Mouse (Mus musculus) stomach, postnatal 0 days (tissue): ENCODE results near the gene Heatr6. TPM values are rescaled to one million over a fixed set of nuclear protein-coding genes. Genes with fewer than 3 reads are reported as not detected.

Experiments
- ATAC-seq: fragments of 200-750 bp; cut with Nextera tagmentation; 2 replicates; pipeline ENCODE4 v1.8.0; 2017; ENCODE audit not compliant: low FRiP score, low TSS enrichment
- DNase-seq: peaks from one replicate; pipeline ENCODE4 v3.0.0-alpha.2; 2016; ENCODE audit warnings: low spot score
- H3K27ac ChIP-seq: fragments of 300-500 bp; sonication (generic); replicated peaks from 2 replicates; pipeline ENCODE4 v1.5.1; 2014; ENCODE audit warnings: mild to moderate bottlenecking, control low read depth
- H3K27me3 ChIP-seq: fragments of 300-500 bp; sonication (generic); 2 replicates; pipeline ENCODE4 v1.6.1; 2014; ENCODE audit warnings: low read length; ENCODE audit not compliant: control insufficient read depth, insufficient read depth
- H3K36me3 ChIP-seq: fragments of 300-500 bp; sonication (generic); 2 replicates; pipeline ENCODE4 v1.6.1; 2014; ENCODE audit warnings: low read length, mixed read lengths; ENCODE audit not compliant: control insufficient read depth, insufficient read depth
- H3K4me1 ChIP-seq: fragments of 300-500 bp; sonication (generic); replicated peaks from 2 replicates; pipeline ENCODE4 v1.6.1; 2014; ENCODE audit warnings: antibody characterized with exemption; ENCODE audit not compliant: control insufficient read depth, insufficient read depth
- H3K4me2 ChIP-seq: fragments of 300-500 bp; sonication (generic); replicated peaks from 2 replicates; pipeline ENCODE4 v1.6.1; 2014; ENCODE audit warnings: low read depth, mild to moderate bottlenecking, control low read depth, moderate library complexity
- H3K4me3 ChIP-seq: fragments of 300-500 bp; sonication (generic); 2 replicates; pipeline ENCODE4 v1.5.1; 2014; ENCODE audit warnings: low read depth, low read length, control low read depth
- H3K9ac ChIP-seq: fragments of 300-500 bp; sonication (generic); 2 replicates; pipeline ENCODE4 v1.6.1; 2014; ENCODE audit warnings: mild to moderate bottlenecking, low read length, control low read depth, mixed read lengths
- H3K9me3 ChIP-seq: fragments of 300-500 bp; sonication (generic); 2 replicates; pipeline ENCODE4 v1.6.1; 2016; ENCODE audit warnings: low read length; ENCODE audit not compliant: control insufficient read depth
- CTCF ChIP-seq: IDR thresholded peaks from 2 replicates; pipeline ENCODE4 v1.5.1; 2016; ENCODE audit warnings: antibody characterized with exemption, low read depth, mild to moderate bottlenecking, moderate library complexity
- EP300 ChIP-seq: optimal IDR thresholded peaks from 2 replicates; pipeline ENCODE3; 2016; ENCODE audit warnings: antibody characterized with exemption
- WGBS: fragments of 180-500 bp; shearing (Covaris S2); extraction: QIAGEN DNeasy Blood & Tissue Kit; methylation state at CpG from one replicate; pipeline ENCODE4 v1.1.7; 2014; 5-methylcytosine and 5-hydroxymethylcytosine counted together
- polyA plus RNA-seq: library from polyadenylated mRNA; unstranded; fragments of >200 nt; fragmentation: Nextera tagmentation; extraction: Ambion mirVana; gene quantifications from 2 replicates; pipeline ENCODE4 v1.2.1, GENCODE M21; 2015

Heatr6 gene
- polyA plus RNA-seq, 1 experiment from 2014 or later, result 9.2 TPM

DNA sequence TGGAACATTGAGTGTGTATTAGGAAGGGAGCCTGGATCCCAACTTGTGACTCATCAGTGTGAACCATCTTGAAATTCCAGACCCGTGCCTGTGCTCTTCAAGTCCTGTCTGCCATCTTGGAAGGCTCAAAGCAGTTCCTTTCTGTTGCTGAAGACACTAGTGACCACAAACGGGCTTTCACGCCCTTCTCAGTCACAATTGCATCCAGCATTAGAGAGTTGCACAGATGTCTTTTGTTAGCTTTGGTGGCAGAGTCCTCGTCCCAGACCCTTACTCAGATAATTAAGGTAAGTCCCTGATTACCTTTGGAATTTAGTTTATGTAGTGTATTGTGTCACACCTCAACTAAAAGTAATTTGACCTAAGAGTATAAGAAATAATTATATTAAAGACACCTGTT is 15.5 kb downstream of the Heatr6 start:
- no peak for ATAC-seq
- Histone ChIP-seq H3K27ac (no peak overlapping the region), H3K36me3 (peaks cover 28% of the 10 kb centered on the region)

DNA sequence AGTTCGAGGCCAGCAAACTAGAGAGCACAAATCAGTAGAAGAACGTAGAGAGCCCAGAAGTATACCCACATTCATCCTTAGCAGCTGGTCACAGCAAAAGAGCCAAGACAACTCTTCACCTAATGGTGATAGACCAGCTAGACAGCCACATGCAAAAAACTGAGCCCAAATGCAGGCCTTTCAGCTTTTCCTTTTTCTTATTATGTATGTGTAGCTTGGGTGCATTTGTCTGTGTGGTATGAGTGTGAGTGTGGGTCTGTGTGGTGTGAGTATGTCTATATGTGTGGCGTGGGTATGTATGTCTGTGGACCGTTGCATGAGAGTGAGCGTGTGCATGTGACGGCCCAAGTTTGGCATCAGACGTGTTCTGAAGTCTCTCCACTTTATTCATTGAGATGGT is 17.5 kb downstream of the Heatr6 start:
- H3K9me3 ChIP-seq, result no peaks in the 10 kb centered on the region
- DNase-seq (no peak), ATAC-seq (no peak)
- H3K27me3 ChIP-seq, result no peaks in the 10 kb centered on the region
- H3K27ac ChIP-seq, result no peak overlapping the region
- no peak overlapping the region for H3K4me3 ChIP-seq
- peaks cover 33% of the 10 kb centered on the region for H3K36me3 ChIP-seq
- WGBS, result 96% methylated on average over 7 of the region's 7 CpGs
- no peak overlapping the region for H3K9ac ChIP-seq
- no peak overlapping the region for H3K4me2 ChIP-seq
- H3K4me1 ChIP-seq, result no peaks in the 10 kb centered on the region
- no peak for TF ChIP-seq CTCF
- TF ChIP-seq EP300, result no peak

More for the DNA sequence above, 15.5 kb downstream of the Heatr6 start:
- Histone ChIP-seq H3K4me2 (no peak overlapping the region), H3K9ac (no peak overlapping the region), H3K9me3 (no peaks in the 10 kb centered on the region), H3K4me3 (no peak overlapping the region), H3K27me3 (no peaks in the 10 kb centered on the region), H3K4me1 (no peaks in the 10 kb centered on the region)
- DNase-seq, result no peak
- 86% methylated on average over 4 of the region's 4 CpGs for whole genome bisulfite sequencing
- no peak for TF ChIP-seq EP300
- no peak for TF ChIP-seq CTCF

DNA sequence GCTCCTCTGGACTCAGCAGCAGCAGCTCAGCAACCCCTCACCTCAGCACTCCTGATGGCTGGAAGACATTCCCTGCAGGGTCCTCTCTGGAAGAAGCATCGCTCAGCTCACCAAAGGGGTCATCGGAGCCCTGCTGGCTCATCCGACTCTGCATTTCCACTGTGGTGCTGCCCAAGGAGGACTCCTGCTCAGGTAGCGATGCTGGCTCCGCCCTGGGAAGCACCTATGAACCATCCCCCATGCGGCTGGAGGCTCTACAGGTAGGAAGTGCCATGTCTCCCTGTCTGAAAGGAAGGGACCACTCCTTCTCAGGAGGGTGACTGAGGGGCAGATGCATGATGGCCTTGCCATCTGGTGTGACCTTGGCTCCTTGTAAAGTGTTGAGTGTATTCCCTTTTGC is 18.8 kb downstream of the Heatr6 start:
- TF ChIP-seq CTCF, result no peak
- no peak for TF ChIP-seq EP300
- 97% methylated on average over 6 of the region's 6 CpGs for WGBS

DNA sequence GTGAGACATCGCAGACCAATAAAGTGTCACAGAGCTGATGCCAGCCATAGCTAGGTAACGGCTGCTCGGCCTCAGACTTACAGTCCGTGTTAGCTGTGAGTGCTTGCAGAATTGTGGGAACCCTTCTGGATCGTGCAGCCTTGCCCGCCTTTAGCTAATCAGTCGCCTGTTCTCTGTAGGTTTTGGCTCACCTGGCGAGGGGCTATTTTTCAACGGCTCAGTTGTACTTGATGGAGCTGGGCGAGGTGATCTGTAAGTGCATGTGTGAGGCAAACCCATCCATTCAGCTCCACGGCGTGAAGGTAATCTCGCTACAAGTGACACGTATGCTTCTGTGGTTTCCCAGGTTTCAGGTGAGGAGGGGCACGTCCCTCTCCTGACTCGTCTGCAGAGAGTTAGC is 20.2 kb downstream of the Heatr6 start:
- no peak for TF ChIP-seq EP300
- TF ChIP-seq CTCF, result no peak
- Histone ChIP-seq H3K36me3 (peaks cover 33% of the 10 kb centered on the region), H3K9ac (no peak overlapping the region), H3K9me3 (no peaks in the 10 kb centered on the region), H3K4me1 (no peaks in the 10 kb centered on the region), H3K27me3 (no peaks in the 10 kb centered on the region), H3K27ac (no peak overlapping the region), H3K4me3 (no peak overlapping the region), H3K4me2 (no peak overlapping the region)
- 92% methylated on average over 16 of the region's 16 CpGs for WGBS
- no peak for ATAC-seq
- DNase-seq, result no peak

More for the DNA sequence above, 18.8 kb downstream of the Heatr6 start:
- DNase-seq (no peak), ATAC-seq (no peak)
- Histone ChIP-seq H3K27ac (no peak overlapping the region), H3K4me1 (no peaks in the 10 kb centered on the region), H3K4me2 (no peak overlapping the region), H3K9ac (no peak overlapping the region), H3K9me3 (no peaks in the 10 kb centered on the region), H3K4me3 (no peak overlapping the region), H3K36me3 (peaks cover 31% of the 10 kb centered on the region), H3K27me3 (no peaks in the 10 kb centered on the region)

DNA sequence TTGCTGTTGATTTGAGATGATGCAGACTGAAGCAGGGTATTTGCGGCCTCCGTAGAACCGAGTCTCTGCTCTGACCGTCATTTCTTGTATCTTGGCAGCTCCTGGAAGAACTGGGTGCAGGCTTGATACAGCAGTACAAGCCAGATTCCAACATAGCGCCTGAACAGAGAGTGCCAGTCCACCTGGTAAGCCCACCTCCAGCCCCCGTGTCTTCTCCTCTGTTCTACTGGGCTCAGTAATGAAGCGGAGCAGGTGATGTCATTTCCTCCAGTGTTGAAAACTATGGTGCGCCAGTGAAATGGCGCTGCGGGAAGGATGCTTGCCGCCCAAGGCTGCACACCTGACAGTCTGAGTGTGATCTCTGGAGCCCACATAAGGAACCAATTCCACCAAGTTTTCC is 20.8 kb downstream of the Heatr6 start:
- 93% methylated on average over 11 of the region's 11 CpGs for WGBS
- no peak overlapping the region for H3K4me2 ChIP-seq
- H3K4me3 ChIP-seq, result no peak overlapping the region
- H3K27ac ChIP-seq, result no peak overlapping the region
- no peaks in the 10 kb centered on the region for H3K27me3 ChIP-seq
- no peak for ATAC-seq
- no peak for DNase-seq
- TF ChIP-seq EP300 (no peak), CTCF (no peak)
- H3K9ac ChIP-seq, result no peak overlapping the region
- peaks cover 36% of the 10 kb centered on the region for H3K36me3 ChIP-seq
- no peaks in the 10 kb centered on the region for H3K4me1 ChIP-seq
- H3K9me3 ChIP-seq, result no peaks in the 10 kb centered on the region

DNA sequence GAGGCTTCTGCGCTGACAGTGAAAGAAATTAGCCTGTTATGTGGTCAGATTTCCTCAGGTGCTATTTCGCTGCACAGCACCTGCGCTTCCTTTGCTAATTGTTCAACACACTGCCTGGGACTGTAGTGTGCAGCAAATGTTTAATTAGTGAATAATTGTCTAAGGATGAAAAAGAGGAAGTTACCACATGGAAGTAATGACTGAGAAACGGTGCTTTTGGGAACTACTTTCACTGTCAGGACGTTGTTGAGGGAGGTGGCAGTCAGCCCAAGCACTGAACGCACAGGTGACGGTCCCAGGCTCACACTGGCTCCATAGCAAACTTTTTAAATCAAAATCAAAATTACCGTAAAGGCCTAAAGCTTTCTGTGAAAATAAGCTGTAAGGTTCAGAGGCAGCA is 23.3 kb downstream of the Heatr6 start:
- TF ChIP-seq CTCF, result no peak
- no peak for TF ChIP-seq EP300
- H3K27me3 ChIP-seq, result no peaks in the 10 kb centered on the region
- peaks cover 53% of the 10 kb centered on the region for H3K36me3 ChIP-seq
- no peak overlapping the region for H3K4me2 ChIP-seq
- H3K9ac ChIP-seq, result no peak overlapping the region
- no peak overlapping the region for H3K4me3 ChIP-seq
- no peaks in the 10 kb centered on the region for H3K9me3 ChIP-seq
- H3K27ac ChIP-seq, result no peak overlapping the region
- 91% methylated on average over 8 of the region's 8 CpGs for WGBS
- ATAC-seq, result no peak
- no peaks in the 10 kb centered on the region for H3K4me1 ChIP-seq
- DNase-seq, result no peak
